Mouse (Mus musculus) lung, adult 2 months (tissue): ENCODE data around the gene Lonrf2. TPM values are rescaled to one million over a fixed set of nuclear protein-coding genes. Genes with fewer than 3 reads are reported as not detected.

Experiments used
- DNase-seq: peaks from one replicate; pipeline ENCODE4 v3.0.0; 2022
- H3K4me1 ChIP-seq: fragments of 200-500 bp; 2 replicates; pipeline ENCODE4 v1.6.1; 2011; ENCODE audit warnings: low read length; ENCODE audit not compliant: control insufficient read depth, insufficient read depth
- H3K4me3 ChIP-seq: fragments of 200-500 bp; replicated peaks from 2 replicates; pipeline ENCODE3; 2011; ENCODE audit warnings: low read depth, mild to moderate bottlenecking, control low read depth, low read length; ENCODE audit errors: extremely low read depth
- CTCF ChIP-seq: fragments of 200-500 bp; IDR thresholded peaks from 2 replicates; pipeline ENCODE4 v1.5.1; 2011; ENCODE audit warnings: mild to moderate bottlenecking, low read length, control low read depth; ENCODE audit not compliant: insufficient read depth
- POLR2A ChIP-seq: fragments of 200-500 bp; IDR thresholded peaks from 2 replicates; pipeline ENCODE4 v1.6.1; 2011; ENCODE audit warnings: low read depth, mild to moderate bottlenecking, control low read depth, low read length, borderline replicate concordance; ENCODE audit errors: extremely low read depth
- WGBS: fragments of 180-500 bp; shearing (Covaris S2); methylation state at CpG from one replicate; pipeline ENCODE4 v1.1.7; 2018; 5-methylcytosine and 5-hydroxymethylcytosine counted together
- polyA plus RNA-seq: library from polyadenylated mRNA; depleted of rRNA; stranded (reverse); fragments of >200 nt; gene quantifications from 2 replicates; pipeline ENCODE4 v1.2.3, GENCODE M21; 2012; rRNA removed

Lonrf2 gene
- polyA plus RNA-seq, result 0.20 and 0.21 TPM in 2 replicates

GRCm38 (mm10) chr1:38836477-38836872 lies at the start of gene Lonrf2:
Gene Lonrf2, minus strand, starts transcription at chr1:38836711.
- no peak for DNase-seq
- WGBS, result 2% methylated on average over 46 of the region's 47 CpGs

GRCm38 (mm10) chr1:38885956-38886355 lies 49.4 kb upstream of the Lonrf2 start:
- no peak for DNase-seq
- TF ChIP-seq CTCF (no peak), POLR2A (no peak)
- H3K4me1 ChIP-seq, result no peaks in the 10 kb centered on the region
- H3K4me3 ChIP-seq, result no peak overlapping the region
- 64% methylated on average over 2 of the region's 2 CpGs for WGBS

More at GRCm38 (mm10) chr1:38836477-38836872, at the start of gene Lonrf2:
- Histone ChIP-seq H3K4me1 (peaks cover 2% of the 10 kb centered on the region; the same call in 1 of the 2 replicates), H3K4me3 (no peak within 1 kb of the TSS)
- TF ChIP-seq POLR2A, result no peak
- TF ChIP-seq CTCF, result no peak

- WGBS, result 72% methylated on average over 9 of the region's 9 CpGs
- DNase-seq, result no peak
- TF ChIP-seq CTCF (no peak), POLR2A (no peak)
- Histone ChIP-seq H3K4me3 (no peak overlapping the region), H3K4me1 (no peaks in the 10 kb centered on the region)
Observed at GRCm38 (mm10) chr1:38883766-38884165, 47.3 kb upstream of the Lonrf2 start.

GRCm38 (mm10) chr1:38882746-38883145 lies 46.2 kb upstream of the Lonrf2 start:
- no peaks in the 10 kb centered on the region for H3K4me1 ChIP-seq
- no peak for DNase-seq
- no peak overlapping the region for H3K4me3 ChIP-seq
- WGBS, result 72% methylated on average over 4 of the region's 4 CpGs
- TF ChIP-seq CTCF (no peak), POLR2A (no peak)

- DNase-seq, result no peak
- TF ChIP-seq CTCF (no peak), POLR2A (no peak)
- no peaks in the 10 kb centered on the region for H3K4me1 ChIP-seq
- WGBS, result 48% methylated on average over 4 of the region's 4 CpGs
- H3K4me3 ChIP-seq, result no peak overlapping the region
Observed at GRCm38 (mm10) chr1:38881366-38881765, 44.9 kb upstream of the Lonrf2 start.

- no peak overlapping the region for H3K4me3 ChIP-seq
- TF ChIP-seq POLR2A (no peak), CTCF (no peak)
- DNase-seq, result no peak
- 53% methylated on average over 5 of the region's 5 CpGs for WGBS
- no peaks in the 10 kb centered on the region for H3K4me1 ChIP-seq
Observed at GRCm38 (mm10) chr1:38876671-38877382, 40.3 kb upstream of the Lonrf2 start.

GRCm38 (mm10) chr1:38873911-38874310 lies 37.4 kb upstream of the Lonrf2 start:
- WGBS, result 77% methylated on average over 5 of the region's 5 CpGs

GRCm38 (mm10) chr1:38871834-38872233 lies 35.3 kb upstream of the Lonrf2 start:
- Histone ChIP-seq H3K4me3 (no peak overlapping the region), H3K4me1 (no peaks in the 10 kb centered on the region)
- DNase-seq, result no peak
- WGBS, result 84% methylated on average over 6 of the region's 6 CpGs
- no peak for TF ChIP-seq CTCF
- TF ChIP-seq POLR2A, result no peak

More at GRCm38 (mm10) chr1:38873911-38874310, 37.4 kb upstream of the Lonrf2 start:
- TF ChIP-seq CTCF, result no peak
- no peak for TF ChIP-seq POLR2A
- DNase-seq, result no peak
- Histone ChIP-seq H3K4me1 (no peaks in the 10 kb centered on the region), H3K4me3 (no peak overlapping the region)

GRCm38 (mm10) chr1:38869398-38870195 lies 33.1 kb upstream of the Lonrf2 start:
- 52% methylated on average over 13 of the region's 13 CpGs for WGBS
- TF ChIP-seq CTCF, result no peak

More at GRCm38 (mm10) chr1:38869398-38870195, 33.1 kb upstream of the Lonrf2 start:
- Histone ChIP-seq H3K4me3 (no peak overlapping the region), H3K4me1 (no peaks in the 10 kb centered on the region)
- DNase-seq, result no peak
